Mouse (Mus musculus) ES-E14 (cell line): Measurements from ENCODE around the gene Rasd1. TPM values are rescaled to one million over a fixed set of nuclear protein-coding genes. Genes with fewer than 3 reads are reported as not detected.
A peak's percentile ranks its signal among the peaks of the same experiment; 100 is the strongest.

ENCODE experiments used
- DNase-seq: peaks from one replicate; pipeline ENCODE4 v3.0.0-alpha.2; 2013; ENCODE audit warnings: low read depth, low spot score
- H3K27ac ChIP-seq: 2 replicates; pipeline ENCODE4 v1.5.1; 2012; ENCODE audit warnings: low read depth, mild to moderate bottlenecking, low read length, moderate library complexity, mixed read lengths; ENCODE audit not compliant: poor library complexity, insufficient read depth, severe bottlenecking
- H3K36me3 ChIP-seq: 2 replicates; pipeline ENCODE4 v1.6.1; 2012; ENCODE audit warnings: mild to moderate bottlenecking, low read length, moderate library complexity, mixed read lengths; ENCODE audit not compliant: control insufficient read depth, poor library complexity, insufficient read depth, severe bottlenecking
- H3K4me1 ChIP-seq, 2 experiments: fragments of 150-350 bp in 1 of 2; sonication (generic) in 1 of 2; 2 replicates each; pipeline ENCODE4 v1.6.1; 2012; ENCODE audit warnings: low read length in 2 of 2, mild to moderate bottlenecking in 1 of 2, mixed read lengths in 1 of 2; ENCODE audit not compliant: control insufficient read depth in 2 of 2, insufficient read depth in 2 of 2, poor library complexity in 1 of 2
- H3K4me3 ChIP-seq, 2 experiments: fragments of 150-350 bp in 1 of 2; sonication (generic) in 1 of 2; 2 replicates each; pipeline ENCODE4 v1.5.1; 2012; ENCODE audit warnings: low read length in 2 of 2, low read depth in 1 of 2, mild to moderate bottlenecking in 1 of 2, mixed read lengths in 1 of 2; ENCODE audit not compliant: insufficient read depth in 1 of 2, poor library complexity in 1 of 2, severe bottlenecking in 1 of 2
- H3K9ac ChIP-seq: 2 replicates; pipeline ENCODE4 v1.6.1; 2012; ENCODE audit warnings: low read depth, mild to moderate bottlenecking, low read length, mixed read lengths; ENCODE audit not compliant: poor library complexity, insufficient read depth, severe bottlenecking
- H3K9me3 ChIP-seq: fragments of 150-350 bp; sonication (generic); 2 replicates; pipeline ENCODE4 v1.6.1; 2012; ENCODE audit warnings: low read depth, mild to moderate bottlenecking, low read length; ENCODE audit not compliant: control insufficient read depth, insufficient read depth
- CHD2 ChIP-seq: IDR thresholded peaks from 2 replicates; pipeline ENCODE4 v1.6.1; 2014; ENCODE audit warnings: mild to moderate bottlenecking, low read depth, low read length, inconsistent platforms
- HCFC1 ChIP-seq: IDR thresholded peaks from 2 replicates; pipeline ENCODE4 v1.6.1; 2012; ENCODE audit warnings: low read length, inconsistent platforms, borderline replicate concordance; ENCODE audit not compliant: insufficient read depth
- MAFK ChIP-seq: IDR thresholded peaks from 2 replicates; pipeline ENCODE4 v1.6.1; 2014; ENCODE audit warnings: mild to moderate bottlenecking, low read depth, low read length, inconsistent platforms; ENCODE audit not compliant: insufficient read depth
- ZC3H11A ChIP-seq: IDR thresholded peaks from 2 replicates; pipeline ENCODE4 v1.6.1; 2012; ENCODE audit warnings: low read depth, mild to moderate bottlenecking, inconsistent platforms, low read length, borderline replicate concordance
- ZNF384 ChIP-seq: IDR thresholded peaks from 2 replicates; pipeline ENCODE4 v1.6.1; 2012; ENCODE audit warnings: low read depth, low read length, inconsistent platforms
- in situ Hi-C, 2 experiments: fragments of 600-800 bp; cut with MboI; formaldehyde crosslinking; loops; one replicate each; pipeline ENCODE4 v1.15.1; 2025; ENCODE audit warnings: low sequenced_read_pairs in 2 of 2, inconsistent platforms in 1 of 2; ENCODE audit not compliant: unreplicated experiment in 2 of 2
- total RNA-seq: library from RNA; depleted of rRNA; stranded (reverse); fragments of 300-350 nt; gene quantifications from 2 replicates; pipeline ENCODE4 v1.2.3, GENCODE M21; 2012

Gene Rasd1
- total RNA-seq, 1 experiment, result 0.85 TPM

DNA sequence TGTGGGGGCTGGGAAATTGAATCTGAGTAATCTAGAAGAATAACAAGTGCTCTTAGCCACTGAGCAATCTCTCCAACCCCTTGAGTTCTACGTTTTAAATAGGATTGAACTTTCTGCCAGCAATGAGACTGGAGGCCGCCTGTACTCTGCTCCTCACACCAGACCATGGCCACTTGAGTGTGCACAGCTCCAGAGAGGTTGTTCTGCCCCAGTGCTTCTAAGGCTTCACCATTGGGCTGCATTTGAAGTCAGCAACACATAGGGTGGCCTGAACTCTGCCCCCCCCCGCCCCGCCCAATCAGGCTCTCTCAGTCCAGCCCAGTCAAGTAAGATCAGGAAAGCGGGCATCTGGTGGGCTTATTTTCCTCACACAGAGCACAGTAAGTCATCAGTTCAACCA lies 13.1 kb upstream of the Rasd1 start:
- no peak overlapping the region for H3K4me3 ChIP-seq
- TF ChIP-seq ZNF384, result no peak
- no peak for TF ChIP-seq HCFC1
- no peak for TF ChIP-seq ZC3H11A
- TF ChIP-seq CHD2, result no peak
- no peak for TF ChIP-seq MAFK
- H3K9me3 ChIP-seq, result no peaks in the 10 kb centered on the region
- DNase-seq, result no peak
- peaks cover 0 to 3% of the 10 kb centered on the region in 2 experiments; a peak in 1 of 4 replicates for H3K4me1 ChIP-seq
- in situ Hi-C loops, result no loop called here
- H3K27ac ChIP-seq, result no peak overlapping the region
- H3K36me3 ChIP-seq, result no peaks in the 10 kb centered on the region
- no peak overlapping the region for H3K9ac ChIP-seq

DNA sequence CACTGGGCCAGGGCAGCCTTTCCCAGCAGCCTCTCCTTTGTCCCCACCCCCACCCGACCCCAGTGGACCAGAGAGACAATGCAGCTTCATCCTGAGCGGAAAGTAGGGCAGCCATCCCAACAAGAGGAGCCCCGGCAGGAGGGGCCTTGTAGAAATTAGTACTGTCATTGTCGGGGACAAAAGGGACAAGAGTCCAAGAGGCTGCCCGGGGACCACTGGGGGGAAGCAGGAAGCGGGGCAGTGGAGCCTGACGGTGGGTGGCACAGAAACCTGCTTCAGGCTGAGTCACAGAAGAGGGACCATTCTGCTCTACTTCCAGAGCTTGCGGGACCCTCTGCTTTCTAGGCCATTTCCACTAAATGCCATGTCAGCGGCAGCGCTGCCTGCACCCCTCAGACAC lies 10.5 kb upstream of the Rasd1 start:
- no peak for DNase-seq
- Histone ChIP-seq H3K4me1 (peaks cover 0 to 14% of the 10 kb centered on the region in 2 experiments; a peak in 2 of 4 replicates), H3K9ac (no peak overlapping the region), H3K4me3 (no peak overlapping the region), H3K9me3 (no peaks in the 10 kb centered on the region), H3K36me3 (no peaks in the 10 kb centered on the region), H3K27ac (no peak overlapping the region)
- TF ChIP-seq HCFC1 (no peak), ZC3H11A (no peak)
- in situ Hi-C loops, result no loop called here

DNA sequence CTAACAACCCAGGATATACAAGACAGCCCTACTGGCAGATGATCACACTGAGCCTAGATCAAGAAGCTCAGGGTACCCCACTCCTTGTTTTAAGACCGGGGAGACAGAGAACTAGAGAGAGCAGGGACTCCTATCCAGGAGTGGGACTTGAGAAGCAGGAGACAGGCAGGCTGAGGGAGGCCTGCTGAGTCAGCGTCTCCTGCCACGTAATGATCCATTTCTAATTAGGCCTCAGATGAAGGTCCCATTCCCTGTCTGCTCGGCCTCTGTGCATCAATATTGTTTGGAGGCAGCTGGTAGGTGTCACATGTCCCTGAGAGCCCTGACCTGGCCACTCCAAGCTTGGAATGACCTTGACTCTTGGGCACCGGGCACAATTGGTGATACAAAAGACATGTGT lies 8.6 kb upstream of the Rasd1 start:
- Histone ChIP-seq H3K36me3 (no peaks in the 10 kb centered on the region), H3K27ac (no peak overlapping the region), H3K4me1 (peaks cover 0 to 16% of the 10 kb centered on the region in 2 experiments; a peak in 2 of 4 replicates), H3K4me3 (no peak overlapping the region), H3K9ac (no peak overlapping the region), H3K9me3 (no peaks in the 10 kb centered on the region)
- DNase-seq, result no peak
- TF ChIP-seq CHD2, result no peak
- TF ChIP-seq MAFK, result peak; percentile 73
- in situ Hi-C loops, result no loop called here

DNA sequence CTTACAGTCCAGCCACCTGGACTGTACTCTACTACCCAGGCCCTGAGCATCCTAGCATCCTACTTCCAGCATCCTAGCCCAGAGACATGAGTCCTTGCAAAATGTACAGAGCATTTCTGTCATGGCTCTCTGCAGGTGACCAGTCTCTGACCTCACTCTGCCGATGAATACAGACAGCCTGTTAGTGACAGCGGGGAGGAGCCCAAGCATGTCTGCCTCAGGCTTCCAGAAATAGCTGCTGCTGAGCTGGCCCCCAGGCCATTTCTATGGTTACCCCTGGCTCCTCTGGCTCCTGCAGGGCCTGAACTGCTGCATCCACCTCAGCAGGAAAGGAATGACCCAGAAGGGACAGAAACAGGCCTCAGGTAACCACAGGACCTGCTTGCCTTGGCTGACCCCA lies 6.9 kb upstream of the Rasd1 start:
- no peak overlapping the region for H3K4me3 ChIP-seq
- no peak for DNase-seq
- H3K36me3 ChIP-seq, result no peaks in the 10 kb centered on the region
- H3K9ac ChIP-seq, result no peak overlapping the region
- no peaks in the 10 kb centered on the region for H3K9me3 ChIP-seq
- in situ Hi-C loops, result no loop called here
- no peak overlapping the region for H3K27ac ChIP-seq
- TF ChIP-seq ZC3H11A (no peak), ZNF384 (no peak), MAFK (no peak), CHD2 (no peak), HCFC1 (no peak)
- H3K4me1 ChIP-seq, result peaks cover 0 to 16% of the 10 kb centered on the region in 2 experiments; a peak in 2 of 4 replicates

DNA sequence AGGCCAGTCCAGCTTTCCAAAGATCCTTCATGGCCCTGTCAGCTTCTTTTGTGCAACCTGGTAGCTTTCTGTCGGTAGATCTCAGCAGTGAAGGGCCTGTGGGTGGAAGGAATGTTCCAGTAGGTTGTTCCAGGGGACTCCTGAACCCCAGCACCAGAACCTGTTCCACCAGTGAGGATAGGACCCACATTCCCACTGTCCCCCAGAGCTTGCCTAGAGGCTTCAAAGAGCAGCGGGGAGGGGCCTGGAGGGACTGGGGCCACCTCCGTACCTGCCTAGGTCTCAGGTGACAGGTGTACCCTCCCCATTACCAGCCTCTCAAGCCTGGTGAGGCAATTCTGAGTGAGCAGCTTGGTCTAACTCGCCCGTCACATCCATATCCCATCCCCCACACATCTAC lies 6.0 kb upstream of the Rasd1 start:
- no peak for DNase-seq
- H3K27ac ChIP-seq, result no peak overlapping the region
- H3K9me3 ChIP-seq, result no peaks in the 10 kb centered on the region
- peaks cover 0 to 16% of the 10 kb centered on the region in 2 experiments; a peak in 2 of 4 replicates for H3K4me1 ChIP-seq
- H3K36me3 ChIP-seq, result no peaks in the 10 kb centered on the region
- no peak overlapping the region for H3K9ac ChIP-seq
- in situ Hi-C loops, result no loop called here
- TF ChIP-seq ZC3H11A (no peak), ZNF384 (no peak), MAFK (no peak), HCFC1 (no peak), CHD2 (no peak)
- H3K4me3 ChIP-seq, result no peak overlapping the region
